In genomic region chr12:108320096-108320495, GRCm38 (mm10) we compare ENCODE assay signal across 18 mouse cellular contexts. TPM values are rescaled to one million over a fixed set of nuclear protein-coding genes. Genes with fewer than 3 reads are reported as not detected.
DNase-seq lines count a peak whose midpoint lies in the region; ATAC-seq lines count a peak whose summit lies in the region.
"Had no signal": no experiment of that assay in that cellular context is flagged by ENCODE, and none has a peak within 500 bp of the region (broad histone marks: within the 10 kb centered on the region; RNA-seq: fewer than 3 reads in every experiment).

No protein-coding gene starts in this region.

- H3K9ac ChIP-seq in neural tube, embryonic 11.5 days (ENCODE audit: low read length) = no peak overlapping the region
- no peak overlapping the region; the same call in 1 of the 2 replicates for H3K9ac ChIP-seq in hindbrain, embryonic 12.5 days
- no peak overlapping the region for H3K9ac ChIP-seq in midbrain, embryonic 16.5 days (ENCODE audit: low read depth, low read length)
- H3K9ac ChIP-seq: embryonic facial prominence, embryonic 13.5 days; limb, embryonic 15.5 days had no signal

- H3K4me3 ChIP-seq in neural tube, embryonic 11.5 days (ENCODE audit: low read depth, low read length) = no peak overlapping the region
- peak overlapping the region; percentile 18; the same call in 1 of the 2 replicates for H3K4me3 ChIP-seq in forebrain, embryonic 10.5 days
- no peak overlapping the region for H3K4me3 ChIP-seq in hindbrain, embryonic 12.5 days
- H3K4me3 ChIP-seq in midbrain, embryonic 16.5 days (ENCODE audit: low read depth, low read length) = no peak overlapping the region
- H3K4me3 ChIP-seq: embryonic facial prominence, embryonic 13.5 days; limb, embryonic 15.5 days had no signal

- WGBS in neural tube, embryonic 11.5 days = 7% methylated on average over 8 of the region's 8 CpGs
- WGBS in forebrain, embryonic 10.5 days = 5% methylated on average over 8 of the region's 8 CpGs
- WGBS in hindbrain, embryonic 12.5 days = 5% methylated on average over 8 of the region's 8 CpGs
- 11% methylated on average over 8 of the region's 8 CpGs for WGBS in midbrain, embryonic 16.5 days

- H3K27me3 ChIP-seq in neural tube, embryonic 11.5 days (ENCODE audit: control insufficient read depth, insufficient read depth, low read length) = peaks cover 31% of the 10 kb centered on the region
- peaks cover 53% of the 10 kb centered on the region for H3K27me3 ChIP-seq in forebrain, embryonic 10.5 days (ENCODE audit: poor library complexity, severe bottlenecking)
- peaks cover 45% of the 10 kb centered on the region for H3K27me3 ChIP-seq in hindbrain, embryonic 12.5 days
- H3K27me3 ChIP-seq in midbrain, embryonic 16.5 days (ENCODE audit: control insufficient read depth, insufficient read depth, low read depth, low read length) = peaks cover 11% of the 10 kb centered on the region
- H3K27me3 ChIP-seq: Patski had no signal

- H3K27ac ChIP-seq in neural tube, embryonic 11.5 days (ENCODE audit: low read depth, low read length) = peak overlapping the region; percentile 62
- H3K27ac ChIP-seq in forebrain, embryonic 10.5 days = peak overlapping the region; percentile 94
- peak overlapping the region; percentile 77 for H3K27ac ChIP-seq in hindbrain, embryonic 12.5 days
- peak overlapping the region; percentile 5 for H3K27ac ChIP-seq in midbrain, embryonic 16.5 days (ENCODE audit: low read length)
- H3K27ac ChIP-seq: embryonic facial prominence, embryonic 13.5 days; limb, embryonic 15.5 days had no signal

- no peaks in the 10 kb centered on the region for H3K9me3 ChIP-seq in neural tube, embryonic 11.5 days (ENCODE audit: control insufficient read depth, low read length)
- no peaks in the 10 kb centered on the region for H3K9me3 ChIP-seq in forebrain, embryonic 10.5 days
- H3K9me3 ChIP-seq in hindbrain, embryonic 12.5 days (replicated peaks) = no peaks in the 10 kb centered on the region
- no peaks in the 10 kb centered on the region for H3K9me3 ChIP-seq in midbrain, embryonic 16.5 days (replicated peaks; ENCODE audit: control insufficient read depth, low read length, poor library complexity, severe bottlenecking)
- H3K9me3 ChIP-seq: embryonic facial prominence, embryonic 13.5 days; limb, embryonic 15.5 days had no signal

- no peak overlapping the region for H3K4me2 ChIP-seq in neural tube, embryonic 11.5 days (ENCODE audit: low read depth)
- H3K4me2 ChIP-seq in hindbrain, embryonic 12.5 days (replicated peaks) = 0 out of 2 replicates have a peak overlapping the region, but pooled peaks have one; percentile 0
- H3K4me2 ChIP-seq in midbrain, embryonic 16.5 days (ENCODE audit: low read length) = no peak overlapping the region
- H3K4me2 ChIP-seq: embryonic facial prominence, embryonic 13.5 days; limb, embryonic 15.5 days had no signal

- ATAC-seq in neural tube, embryonic 11.5 days (ENCODE audit: insufficient read depth, low FRiP score, low TSS enrichment) = peak; percentile 14; the same call in 1 of the 2 replicates
- ATAC-seq in hindbrain, embryonic 12.5 days (ENCODE audit: low FRiP score) = 0 out of 2 replicates have a peak, but pooled peaks have one; percentile 1
- ATAC-seq in midbrain, embryonic 16.5 days = no peak
- ATAC-seq: inflammation-experienced regulatory T-cells, adult 6 months; Patski had no signal

- H3K36me3 ChIP-seq in neural tube, embryonic 11.5 days (ENCODE audit: control insufficient read depth, insufficient read depth, low read length) = no peaks in the 10 kb centered on the region
- H3K36me3 ChIP-seq in forebrain, embryonic 10.5 days (replicated peaks) = no peaks in the 10 kb centered on the region
- no peaks in the 10 kb centered on the region for H3K36me3 ChIP-seq in hindbrain, embryonic 12.5 days
- no peaks in the 10 kb centered on the region for H3K36me3 ChIP-seq in midbrain, embryonic 16.5 days (ENCODE audit: control insufficient read depth, insufficient read depth, low read length)
- H3K36me3 ChIP-seq: embryonic facial prominence, embryonic 13.5 days; limb, embryonic 15.5 days had no signal

- H3K4me1 ChIP-seq in neural tube, embryonic 11.5 days (ENCODE audit: control insufficient read depth, insufficient read depth, low read length) = peaks cover 23% of the 10 kb centered on the region
- peaks cover 81% of the 10 kb centered on the region for H3K4me1 ChIP-seq in forebrain, embryonic 10.5 days
- peaks cover 61% of the 10 kb centered on the region for H3K4me1 ChIP-seq in hindbrain, embryonic 12.5 days
- H3K4me1 ChIP-seq in midbrain, embryonic 16.5 days (ENCODE audit: control insufficient read depth, insufficient read depth, low read length) = peaks cover 12% of the 10 kb centered on the region; the same call in 1 of the 2 replicates

- peak; percentile 57 for DNase-seq in neural tube, embryonic 11.5 days (ENCODE audit: low spot score)
- DNase-seq in neural tube, embryonic 10.5 days (ENCODE audit: extremely low spot score, low spot score) = no peak
- DNase-seq in forebrain, embryonic 10.5 days (ENCODE audit: extremely low spot score, low spot score) = peak; percentile 73
- no peak for DNase-seq in adrenal gland, adult (ENCODE audit: inconsistent age in 2 of 2, low spot score in 1 of 2)
- DNase-seq in urinary bladder, postnatal 36 days (ENCODE audit: low spot score in 2 of 2) = no peak
- DNase-seq in thymus, postnatal 0 days (ENCODE audit: low spot score) = no peak
- DNase-seq: B cell, adult 2 months; gastrocnemius, postnatal 14 days; heart, postnatal 10 days; lung, postnatal 10 days; right cerebral cortex, postnatal 14 days; thymus, postnatal 14 days had no signal

RNA-seq across cellular contexts. Expression of gene Hhipl1, which starts 14.0 kb away (rescaled TPM):
- polyA plus RNA-seq in neural tube, embryonic 11.5 days (2014; fragmentation: Nextera tagmentation; extraction: Ambion mirVana) = 1.0 TPM in 2 replicates
- polyA plus RNA-seq in forebrain, embryonic 10.5 days (2016; fragmentation: Nextera tagmentation; extraction: Ambion mirVana) = 2.8 and 3.4 TPM in 2 replicates
- 2.4 and 2.7 TPM in 2 replicates for polyA plus RNA-seq in hindbrain, embryonic 12.5 days (2016; fragmentation: Nextera tagmentation; extraction: Ambion mirVana)
- polyA plus RNA-seq in midbrain, embryonic 16.5 days (2015; fragmentation: Nextera tagmentation; extraction: Ambion mirVana) = 2.7 and 2.9 TPM in 2 replicates
- 0.05 TPM in 2 replicates for polyA plus RNA-seq in thymus, postnatal 0 days (2015; fragmentation: Nextera tagmentation; extraction: Ambion mirVana)
- polyA plus RNA-seq: inflammation-experienced regulatory T-cells, adult 6 months had no signal

RNA-seq across cellular contexts. Expression of gene Cyp46a1, which starts 14.1 kb away (rescaled TPM):
- 8.5 and 10.6 TPM in 2 replicates for polyA plus RNA-seq in neural tube, embryonic 11.5 days (2014; fragmentation: Nextera tagmentation; extraction: Ambion mirVana)
- 19.4 and 20.1 TPM in 2 replicates for polyA plus RNA-seq in forebrain, embryonic 10.5 days (2016; fragmentation: Nextera tagmentation; extraction: Ambion mirVana)
- 14.2 and 15.6 TPM in 2 replicates for polyA plus RNA-seq in hindbrain, embryonic 12.5 days (2016; fragmentation: Nextera tagmentation; extraction: Ambion mirVana)
- polyA plus RNA-seq in midbrain, embryonic 16.5 days (2015; fragmentation: Nextera tagmentation; extraction: Ambion mirVana) = 28.1 and 36.2 TPM in 2 replicates
- polyA plus RNA-seq in thymus, postnatal 0 days (2015; fragmentation: Nextera tagmentation; extraction: Ambion mirVana) = 0.36 TPM in 1 of 2 replicates, not detected in the other
- polyA plus RNA-seq: inflammation-experienced regulatory T-cells, adult 6 months had no signal

RNA-seq across cellular contexts. Expression of gene Ccdc85c, which starts 44.9 kb away (rescaled TPM):
- 18.9 and 20.3 TPM in 2 replicates for polyA plus RNA-seq in neural tube, embryonic 11.5 days (2014; fragmentation: Nextera tagmentation; extraction: Ambion mirVana)
- polyA plus RNA-seq in forebrain, embryonic 10.5 days (2016; fragmentation: Nextera tagmentation; extraction: Ambion mirVana) = 13.5 and 14.6 TPM in 2 replicates
- polyA plus RNA-seq in hindbrain, embryonic 12.5 days (2016; fragmentation: Nextera tagmentation; extraction: Ambion mirVana) = 15.2 and 16.3 TPM in 2 replicates
- 13.2 and 13.5 TPM in 2 replicates for polyA plus RNA-seq in midbrain, embryonic 16.5 days (2015; fragmentation: Nextera tagmentation; extraction: Ambion mirVana)
- 11.3 and 13.6 TPM in 2 replicates for polyA plus RNA-seq in thymus, postnatal 0 days (2015; fragmentation: Nextera tagmentation; extraction: Ambion mirVana)

RNA-seq across cellular contexts. Expression of gene Eml1, which starts 50.7 kb away (rescaled TPM):
- polyA plus RNA-seq in neural tube, embryonic 11.5 days (2014; fragmentation: Nextera tagmentation; extraction: Ambion mirVana) = 138 and 164 TPM in 2 replicates
- polyA plus RNA-seq in forebrain, embryonic 10.5 days (2016; fragmentation: Nextera tagmentation; extraction: Ambion mirVana) = 95.1 and 102 TPM in 2 replicates
- polyA plus RNA-seq in hindbrain, embryonic 12.5 days (2016; fragmentation: Nextera tagmentation; extraction: Ambion mirVana) = 71.8 and 73.0 TPM in 2 replicates
- polyA plus RNA-seq in midbrain, embryonic 16.5 days (2015; fragmentation: Nextera tagmentation; extraction: Ambion mirVana) = 47.6 and 57.4 TPM in 2 replicates
- polyA plus RNA-seq in thymus, postnatal 0 days (2015; fragmentation: Nextera tagmentation; extraction: Ambion mirVana) = 3.7 and 3.9 TPM in 2 replicates
- polyA plus RNA-seq: inflammation-experienced regulatory T-cells, adult 6 months had no signal

Comparison
In these comparisons a context has a peak if more than half of its experiments do, and no peak if none do; other contexts are left out.
1. DNase-seq: peak in neural tube, embryonic 11.5 days (single experiment) and forebrain, embryonic 10.5 days (single experiment); none in neural tube, embryonic 10.5 days (single experiment), adrenal gland, adult (0 of 2), urinary bladder, postnatal 36 days (0 of 2) and thymus, postnatal 0 days (single experiment).
2. H3K27ac ChIP-seq: peak in every context shown above with its lines; median percentile 94 in forebrain, embryonic 10.5 days; 77 in hindbrain, embryonic 12.5 days; 62 in neural tube, embryonic 11.5 days; 5 in midbrain, embryonic 16.5 days.